Mouse (Mus musculus) midbrain, embryonic 16.5 days (tissue): Measurements from ENCODE around the gene Plac1. TPM values are rescaled to one million over a fixed set of nuclear protein-coding genes. Genes with fewer than 3 reads are reported as not detected.

ENCODE experiments used
- ATAC-seq: fragments of 200-750 bp; cut with Nextera tagmentation; 2 replicates; pipeline ENCODE4 v1.8.0; 2017; ENCODE audit warnings: moderate TSS enrichment
- H3K27ac ChIP-seq: fragments of 300-500 bp; sonication (generic); 2 replicates; pipeline ENCODE4 v1.5.1; 2014; ENCODE audit warnings: mild to moderate bottlenecking, low read length, mixed read lengths
- H3K27me3 ChIP-seq: fragments of 300-500 bp; sonication (generic); 2 replicates; pipeline ENCODE4 v1.6.1; 2014; ENCODE audit warnings: low read depth, low read length, mixed read lengths; ENCODE audit not compliant: control insufficient read depth, insufficient read depth
- H3K36me3 ChIP-seq: fragments of 300-500 bp; sonication (generic); 2 replicates; pipeline ENCODE4 v1.6.1; 2014; ENCODE audit warnings: mild to moderate bottlenecking, low read length, moderate library complexity, mixed read lengths; ENCODE audit not compliant: control insufficient read depth, insufficient read depth
- H3K4me1 ChIP-seq: fragments of 300-500 bp; sonication (generic); 2 replicates; pipeline ENCODE4 v1.6.1; 2014; ENCODE audit warnings: mild to moderate bottlenecking, low read length, mixed read lengths; ENCODE audit not compliant: control insufficient read depth, insufficient read depth
- H3K4me2 ChIP-seq: fragments of 300-500 bp; sonication (generic); 2 replicates; pipeline ENCODE4 v1.6.1; 2014; ENCODE audit warnings: mild to moderate bottlenecking, low read length, mixed read lengths
- H3K4me3 ChIP-seq: fragments of 300-500 bp; sonication (generic); 2 replicates; pipeline ENCODE4 v1.5.1; 2014; ENCODE audit warnings: low read depth, mild to moderate bottlenecking, low read length, moderate library complexity, mixed read lengths
- H3K9ac ChIP-seq: fragments of 300-500 bp; sonication (generic); 2 replicates; pipeline ENCODE4 v1.6.1; 2014; ENCODE audit warnings: low read depth, low read length, mixed read lengths
- H3K9me3 ChIP-seq: fragments of 300-500 bp; sonication (generic); replicated peaks from 2 replicates; pipeline ENCODE4 v1.6.1; 2014; ENCODE audit warnings: mild to moderate bottlenecking, low read length, mixed read lengths; ENCODE audit not compliant: control insufficient read depth, poor library complexity, severe bottlenecking
- WGBS: fragments of 180-500 bp; shearing (Covaris S2); extraction: QIAGEN DNeasy Blood & Tissue Kit; methylation state at CpG from one replicate; pipeline ENCODE4 v1.1.7; 2014; 5-methylcytosine and 5-hydroxymethylcytosine counted together
- polyA plus RNA-seq: library from polyadenylated mRNA; unstranded; fragments of >200 nt; fragmentation: Nextera tagmentation; extraction: Ambion mirVana; gene quantifications from 2 replicates; pipeline ENCODE4 v1.2.1, GENCODE M21; 2015

Gene Plac1
- polyA plus RNA-seq, 1 experiment from 2014 or later = not detected

- H3K36me3 ChIP-seq = no peaks in the 10 kb centered on the region
- H3K4me1 ChIP-seq = no peaks in the 10 kb centered on the region
- H3K9me3 ChIP-seq = no peaks in the 10 kb centered on the region
- 10% methylated on average over 2 of the region's 2 CpGs for WGBS
- ATAC-seq = no peak
- H3K4me3 ChIP-seq = no peak overlapping the region
- H3K9ac ChIP-seq = no peak overlapping the region
- H3K4me2 ChIP-seq = no peak overlapping the region
- no peak overlapping the region for H3K27ac ChIP-seq
- no peaks in the 10 kb centered on the region for H3K27me3 ChIP-seq
Measured at GRCm38 (mm10) chrX:53237971-53238370, 1.9 kb downstream of the Plac1 start.

- WGBS = 45% methylated on average over 7 of the region's 7 CpGs
- H3K9me3 ChIP-seq = no peaks in the 10 kb centered on the region
- no peak overlapping the region for H3K4me3 ChIP-seq
- no peaks in the 10 kb centered on the region for H3K36me3 ChIP-seq
- no peak overlapping the region for H3K27ac ChIP-seq
- no peak overlapping the region for H3K4me2 ChIP-seq
- H3K27me3 ChIP-seq = no peaks in the 10 kb centered on the region
- no peak for ATAC-seq
- H3K4me1 ChIP-seq = no peaks in the 10 kb centered on the region
- H3K9ac ChIP-seq = no peak overlapping the region
Measured at GRCm38 (mm10) chrX:53236404-53236803, 3.5 kb downstream of the Plac1 start.

- no peaks in the 10 kb centered on the region for H3K4me1 ChIP-seq
- no peak overlapping the region for H3K4me2 ChIP-seq
- no peak overlapping the region for H3K9ac ChIP-seq
- whole genome bisulfite sequencing = 41% methylated on average over 4 of the region's 4 CpGs
- no peaks in the 10 kb centered on the region for H3K27me3 ChIP-seq
- H3K27ac ChIP-seq = no peak overlapping the region
- H3K36me3 ChIP-seq = no peaks in the 10 kb centered on the region
- no peak for ATAC-seq
- H3K4me3 ChIP-seq = no peak overlapping the region
- H3K9me3 ChIP-seq = no peaks in the 10 kb centered on the region
Measured at GRCm38 (mm10) chrX:53233689-53234088, 6.2 kb downstream of the Plac1 start.

- Histone ChIP-seq H3K4me2 (peak overlapping the region; percentile 59), H3K9me3 (peaks cover 5% of the 10 kb centered on the region; the same call in 1 of the 2 replicates), H3K27ac (no peak overlapping the region), H3K27me3 (no peaks in the 10 kb centered on the region), H3K4me1 (no peaks in the 10 kb centered on the region), H3K4me3 (peak overlapping the region; percentile 33), H3K36me3 (no peaks in the 10 kb centered on the region), H3K9ac (peak overlapping the region; percentile 49; the same call in 1 of the 2 replicates)
- ATAC-seq = 0 out of 2 replicates have a peak, but pooled peaks have one; percentile 14
- 26% methylated on average over 13 of the region's 13 CpGs for WGBS
Measured at GRCm38 (mm10) chrX:53231965-53232364, 7.9 kb downstream of the Plac1 start.

DNA sequence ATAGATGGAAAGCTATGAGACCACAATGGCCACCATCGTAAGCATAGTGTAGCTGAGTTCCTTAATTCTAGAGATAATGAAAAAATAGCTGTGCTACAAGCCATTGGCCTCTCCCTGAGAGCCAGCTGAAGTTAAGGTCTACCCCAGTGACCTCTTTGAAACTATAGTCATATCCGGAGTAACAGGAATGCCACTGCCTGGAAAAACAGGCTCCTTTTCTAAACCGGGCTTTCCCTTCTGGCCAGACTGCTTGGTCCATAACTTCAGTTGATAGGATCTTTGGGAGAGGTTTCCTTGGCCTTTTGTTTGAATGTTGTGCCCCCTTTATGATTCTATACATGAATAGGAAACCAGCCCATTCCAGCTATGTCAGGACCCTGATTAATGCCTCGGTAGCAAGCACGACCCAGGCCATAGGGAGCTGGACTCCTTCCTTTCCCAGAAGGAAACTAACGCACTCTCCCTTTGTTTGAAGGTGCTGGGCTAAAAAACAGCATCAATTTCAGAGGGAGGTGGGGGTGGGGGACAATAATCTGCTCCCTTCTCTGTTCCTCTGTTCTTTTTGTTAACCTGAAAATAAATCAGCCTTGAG is 15.5 kb downstream of the Plac1 start:
- WGBS = 58% methylated on average over 6 of the region's 6 CpGs
- Histone ChIP-seq H3K9ac (no peak overlapping the region), H3K9me3 (peaks cover 5% of the 10 kb centered on the region; the same call in 1 of the 2 replicates)

GRCm38 (mm10) chrX:53220855-53221254 is 19.1 kb downstream of the Plac1 start:
- Histone ChIP-seq H3K4me3 (no peak overlapping the region), H3K27me3 (no peaks in the 10 kb centered on the region), H3K4me1 (no peaks in the 10 kb centered on the region), H3K9me3 (no peaks in the 10 kb centered on the region), H3K9ac (no peak overlapping the region), H3K36me3 (no peaks in the 10 kb centered on the region), H3K27ac (no peak overlapping the region), H3K4me2 (no peak overlapping the region)
- WGBS = 70% methylated on average over 9 of the region's 9 CpGs
- no peak for ATAC-seq

More for the DNA sequence above, 15.5 kb downstream of the Plac1 start:
- Histone ChIP-seq H3K27ac (no peak overlapping the region), H3K4me3 (no peak overlapping the region), H3K27me3 (no peaks in the 10 kb centered on the region), H3K4me2 (no peak overlapping the region), H3K4me1 (no peaks in the 10 kb centered on the region), H3K36me3 (no peaks in the 10 kb centered on the region)
- ATAC-seq = no peak

DNA sequence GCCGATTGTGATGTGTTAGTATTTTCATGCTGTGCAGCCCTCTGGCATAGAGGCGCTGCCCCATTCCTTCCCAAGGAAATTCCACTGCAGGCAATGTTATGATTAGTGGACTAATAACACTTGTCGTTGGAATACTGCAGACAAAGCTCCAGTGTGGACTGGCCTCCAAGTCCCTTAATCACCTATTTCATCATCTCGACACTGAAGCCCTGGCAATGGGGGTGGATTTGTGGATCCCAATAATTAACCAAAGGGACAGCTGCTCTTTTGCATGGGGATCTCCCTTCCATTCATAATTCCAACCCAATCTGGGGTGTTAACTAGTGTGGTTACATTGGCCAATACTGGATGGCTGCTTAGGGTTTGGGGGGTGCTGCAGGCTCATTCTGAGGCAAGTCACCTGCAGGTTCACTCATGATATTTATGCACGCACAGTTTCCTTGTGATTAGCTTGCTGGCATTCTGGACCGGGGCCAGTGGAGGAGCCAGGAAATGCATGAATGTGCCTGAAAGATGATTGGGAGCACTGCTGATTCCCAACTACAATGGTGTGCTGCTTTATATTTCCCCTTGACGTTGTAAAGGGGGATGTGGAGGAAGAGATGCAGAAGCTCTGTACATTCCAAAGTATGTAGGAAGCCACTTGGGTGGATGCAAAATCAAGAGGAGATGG is 25.2 kb downstream of the Plac1 start:
- no peaks in the 10 kb centered on the region for H3K9me3 ChIP-seq
- no peaks in the 10 kb centered on the region for H3K4me1 ChIP-seq
- ATAC-seq = no peak
- no peaks in the 10 kb centered on the region for H3K27me3 ChIP-seq
- no peak overlapping the region for H3K9ac ChIP-seq
- no peak overlapping the region for H3K27ac ChIP-seq
- H3K36me3 ChIP-seq = no peaks in the 10 kb centered on the region
- WGBS = 73% methylated on average over 7 of the region's 7 CpGs
- H3K4me2 ChIP-seq = no peak overlapping the region
- H3K4me3 ChIP-seq = no peak overlapping the region

DNA sequence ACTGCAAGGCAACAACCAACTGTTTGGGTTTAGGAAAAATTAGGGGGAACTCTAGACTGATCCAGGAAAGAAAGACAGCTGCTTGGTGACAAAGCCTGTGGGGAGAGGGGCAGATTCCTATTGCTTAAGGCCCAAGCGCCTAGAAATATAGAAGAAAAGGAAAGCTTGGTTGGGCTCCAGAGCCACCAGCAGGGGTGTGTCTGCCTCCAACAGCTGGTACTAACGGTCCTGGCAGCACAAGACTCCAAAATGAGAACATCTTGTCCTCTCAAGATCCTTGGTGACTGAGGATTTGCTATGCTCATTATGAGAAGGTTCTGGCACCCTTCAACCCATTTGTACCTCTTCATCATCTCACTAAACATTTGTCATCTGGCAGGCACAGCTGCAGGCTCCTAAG is 26.1 kb downstream of the Plac1 start:
- Histone ChIP-seq H3K36me3 (no peaks in the 10 kb centered on the region), H3K9ac (no peak overlapping the region), H3K27me3 (no peaks in the 10 kb centered on the region), H3K9me3 (no peaks in the 10 kb centered on the region), H3K27ac (no peak overlapping the region), H3K4me2 (no peak overlapping the region), H3K4me1 (no peaks in the 10 kb centered on the region), H3K4me3 (no peak overlapping the region)
- 50% methylated on average over 2 of the region's 2 CpGs for WGBS
- ATAC-seq = no peak

- Histone ChIP-seq H3K27me3 (no peaks in the 10 kb centered on the region), H3K27ac (no peak overlapping the region), H3K4me1 (no peaks in the 10 kb centered on the region), H3K4me2 (no peak overlapping the region), H3K9ac (no peak overlapping the region), H3K9me3 (no peaks in the 10 kb centered on the region), H3K36me3 (no peaks in the 10 kb centered on the region), H3K4me3 (no peak overlapping the region)
- 40% methylated on average over 9 of the region's 9 CpGs for WGBS
- no peak for ATAC-seq
Measured at GRCm38 (mm10) chrX:53212485-53212884, 27.4 kb downstream of the Plac1 start.
